Mouse (Mus musculus) spleen, postnatal 14 days (tissue): ENCODE results near the gene Higd1b.

Experiments used
- DNase-seq, 2 experiments: peaks; one replicate each; pipeline ENCODE4 v3.0.0; 2021 to 2022; ENCODE audit warnings: low spot score in 2 of 2

Gene Higd1b

DNA sequence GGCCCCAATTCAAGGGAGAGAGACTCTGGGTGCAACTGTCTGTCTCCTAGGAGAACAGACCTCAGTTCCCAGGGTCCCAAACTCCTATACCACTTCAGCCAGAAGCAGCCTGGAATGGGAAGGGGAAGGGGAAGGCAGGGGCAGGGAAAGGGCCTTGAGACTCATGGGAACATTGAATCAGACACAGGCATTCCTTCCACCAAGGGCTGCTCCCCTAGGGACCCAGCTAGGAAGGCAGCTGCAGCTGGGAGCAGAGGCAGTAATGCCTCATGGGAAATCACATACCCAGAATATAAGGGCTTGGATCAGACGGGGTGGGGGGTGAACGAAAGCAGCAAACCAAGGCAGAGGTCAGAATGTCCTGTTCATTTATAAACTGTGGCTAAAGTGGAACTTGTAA, 2.5 kb downstream of the Higd1b start:
- no peak for DNase-seq

DNA sequence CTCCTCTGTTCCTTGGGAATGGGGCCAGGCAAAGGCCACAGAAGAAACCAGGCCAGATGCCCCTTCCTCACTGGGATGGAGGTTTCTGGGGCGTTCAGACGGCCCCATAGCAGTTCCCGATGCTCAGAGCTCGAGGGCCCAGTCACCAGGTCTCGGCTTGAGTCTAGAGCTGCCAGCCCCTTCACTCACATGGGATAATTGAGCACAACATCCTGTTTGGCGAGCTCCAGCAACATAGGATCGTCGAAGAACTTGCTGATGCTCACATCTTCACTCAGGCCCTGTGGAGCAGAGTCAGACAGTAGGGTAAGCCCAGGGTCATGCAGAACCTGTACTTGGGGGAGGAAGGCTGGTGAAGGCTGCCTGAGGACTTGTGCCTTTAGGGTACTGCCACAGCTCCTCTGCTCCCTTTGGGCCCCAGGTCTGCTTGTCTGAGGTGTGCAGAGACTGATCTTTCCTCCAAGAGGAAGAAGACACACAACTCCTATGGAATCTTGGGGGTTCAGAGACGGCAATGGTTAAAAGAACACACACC, 3.0 kb downstream of the Higd1b start:
- DNase-seq = no peak

DNA sequence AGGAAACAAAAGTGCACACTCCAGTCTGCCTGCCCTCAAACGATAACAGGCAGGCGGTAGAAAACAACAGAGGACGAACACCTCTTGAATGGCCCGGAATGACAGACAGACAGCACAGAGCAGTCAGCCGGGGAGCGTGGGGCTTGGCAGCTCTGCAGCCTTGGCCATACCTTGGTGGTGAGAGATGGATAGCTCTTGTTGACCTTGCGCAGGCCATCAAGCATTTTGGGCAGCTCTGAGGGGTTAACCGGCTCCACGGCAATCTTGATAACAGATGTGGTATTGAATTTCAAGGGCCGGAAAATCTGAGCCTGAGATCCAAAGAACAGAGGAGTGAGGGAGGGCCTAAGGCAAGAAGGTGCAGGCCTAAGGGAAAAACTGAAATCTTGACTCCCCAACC, 10.3 kb downstream of the Higd1b start:
- DNase-seq = no peak

DNA sequence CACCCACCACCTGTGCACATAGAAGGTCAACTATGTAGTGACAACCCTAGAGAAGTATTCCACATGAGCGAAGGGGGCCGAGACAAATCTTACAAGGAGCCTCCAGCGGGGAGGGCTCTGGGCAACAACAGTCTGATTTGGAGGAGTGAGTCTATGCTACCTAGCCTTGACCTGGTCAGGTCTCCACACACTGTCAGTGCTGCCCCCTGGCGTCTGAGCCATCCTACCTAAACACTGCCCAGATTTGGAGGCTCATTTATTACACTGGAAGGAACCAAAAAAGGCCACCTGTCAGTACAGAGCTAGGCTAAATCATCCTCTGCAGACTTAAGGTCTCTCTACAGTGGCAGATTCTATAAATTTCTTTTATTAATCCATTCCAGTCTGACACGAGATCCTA, 16.2 kb downstream of the Higd1b start:
- peak in 1 of 2 experiments; percentile 37 for DNase-seq

DNA sequence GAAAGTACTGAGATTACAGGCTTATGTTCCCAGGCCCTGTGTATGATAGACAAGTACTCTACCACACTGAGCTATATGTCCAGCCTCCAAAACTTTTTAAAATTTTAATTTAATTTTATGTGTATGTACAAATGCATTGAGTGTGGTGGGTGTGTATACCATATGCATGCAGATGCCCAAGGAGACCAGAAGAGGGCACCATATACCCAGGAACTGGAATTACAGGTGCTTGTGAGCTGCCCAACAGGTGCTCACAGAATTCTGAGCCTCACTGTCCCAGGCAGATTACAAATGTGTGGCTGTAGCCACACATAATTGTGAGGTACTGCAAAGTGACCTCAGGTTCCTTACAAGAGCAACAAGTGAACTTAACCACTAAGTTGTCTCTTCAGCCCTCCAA, 18.1 kb downstream of the Higd1b start:
- no peak for DNase-seq

DNA sequence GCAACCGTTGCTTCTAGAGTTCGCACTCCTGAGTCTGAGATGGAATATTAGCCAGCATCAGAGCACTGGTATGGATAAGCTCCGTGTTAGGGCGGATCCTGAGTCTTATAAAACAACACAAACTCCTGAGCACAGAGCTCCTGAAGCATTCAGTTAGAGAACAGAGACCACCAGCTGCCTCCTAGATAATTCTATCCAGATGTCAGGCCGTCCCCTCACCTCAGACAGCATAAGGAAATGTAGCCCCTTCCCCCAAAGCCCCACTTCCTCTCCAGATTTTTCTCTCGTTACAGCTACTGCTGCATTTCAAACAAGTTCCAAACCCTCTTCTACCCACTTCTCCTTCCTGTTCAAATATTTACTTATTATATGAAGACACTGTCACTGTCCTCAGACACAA, 20.3 kb downstream of the Higd1b start:
- DNase-seq = no peak

DNA sequence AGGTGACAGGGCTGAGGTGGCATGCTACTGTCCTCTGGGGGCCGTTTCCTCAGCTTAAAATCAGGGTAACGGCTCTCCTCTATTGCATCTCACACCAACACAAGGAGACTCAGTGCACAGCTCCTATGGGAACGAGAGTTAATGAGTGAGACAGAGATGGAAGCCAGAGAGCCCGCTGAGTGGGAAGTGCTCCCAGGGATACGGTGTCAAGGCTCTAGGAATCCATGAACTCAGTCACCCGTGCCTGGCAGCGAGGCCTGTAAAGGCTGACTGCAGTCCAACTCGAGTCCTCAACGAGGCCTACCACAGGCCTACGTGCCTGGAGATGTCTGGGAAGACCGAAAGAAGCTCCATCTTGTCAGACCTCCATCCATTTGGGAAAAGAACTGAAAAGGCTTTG, 23.3 kb downstream of the Higd1b start:
- no peak for DNase-seq

DNA sequence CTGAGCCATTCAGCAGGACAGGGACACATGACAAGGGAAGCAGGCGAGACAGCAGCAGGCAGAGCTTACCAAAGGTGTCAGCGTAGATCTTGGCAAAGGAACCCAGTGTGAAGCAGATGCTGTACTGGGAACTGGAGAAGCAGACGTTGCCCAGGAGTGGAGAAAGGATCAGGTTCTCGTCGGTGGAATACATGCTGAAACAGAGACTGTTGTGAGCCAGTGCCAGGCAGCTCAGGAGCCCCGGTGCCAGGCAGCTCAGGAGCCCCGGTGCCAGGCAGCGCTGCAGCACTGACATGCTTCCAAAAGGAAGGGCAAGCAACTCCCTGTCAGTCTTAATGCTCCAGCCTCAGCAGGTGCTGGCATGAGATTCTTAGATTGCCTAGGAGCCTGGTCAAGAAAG, 24.3 kb downstream of the Higd1b start:
- DNase-seq = no peak

DNA sequence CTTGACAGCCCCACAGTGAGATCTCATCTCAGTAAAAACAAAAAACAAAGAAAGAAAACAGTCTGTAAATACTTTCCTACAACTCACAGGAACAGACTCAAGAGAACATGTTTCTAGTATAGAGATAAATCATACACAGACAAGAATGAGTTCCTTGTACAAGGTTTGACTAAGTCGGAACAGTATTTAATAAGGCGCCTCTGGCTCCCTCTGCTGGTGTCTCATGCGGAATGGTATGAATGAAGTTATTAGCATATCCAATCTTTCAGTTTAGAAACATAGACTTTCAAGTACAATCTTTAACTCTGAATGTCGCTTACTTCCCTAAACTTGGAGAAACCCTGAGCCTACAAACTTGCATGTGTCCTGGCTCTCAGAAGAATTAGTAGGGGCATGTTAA, 28.6 kb downstream of the Higd1b start:
- peak in 1 of 2 experiments; percentile 30 for DNase-seq

DNA sequence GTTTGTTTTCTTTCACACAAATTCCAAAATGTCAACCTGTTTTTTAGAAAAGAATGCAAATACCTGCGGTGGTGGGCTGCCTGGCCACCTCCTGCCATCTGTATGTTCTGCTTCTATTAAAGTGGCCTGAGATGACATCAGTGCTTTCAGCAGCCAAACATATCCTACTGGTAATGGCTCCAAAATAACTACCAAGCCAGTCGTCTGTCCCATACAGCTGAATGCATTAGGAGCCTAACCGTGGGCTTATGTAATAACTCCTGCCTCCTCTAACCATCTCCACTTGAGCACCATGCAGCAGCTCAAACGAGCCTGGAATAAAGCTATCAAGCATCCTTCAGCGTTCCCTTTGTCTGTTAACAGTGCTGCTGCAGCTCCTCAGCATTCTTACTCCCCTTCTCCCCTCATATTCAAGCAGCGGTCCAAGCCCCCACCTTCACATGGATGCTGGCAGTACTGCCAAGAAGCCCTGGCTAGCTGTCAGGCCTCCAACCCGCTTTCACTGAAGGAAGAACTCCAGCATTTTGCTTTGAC, 39.2 kb downstream of the Higd1b start:
- DNase-seq = no peak

DNA sequence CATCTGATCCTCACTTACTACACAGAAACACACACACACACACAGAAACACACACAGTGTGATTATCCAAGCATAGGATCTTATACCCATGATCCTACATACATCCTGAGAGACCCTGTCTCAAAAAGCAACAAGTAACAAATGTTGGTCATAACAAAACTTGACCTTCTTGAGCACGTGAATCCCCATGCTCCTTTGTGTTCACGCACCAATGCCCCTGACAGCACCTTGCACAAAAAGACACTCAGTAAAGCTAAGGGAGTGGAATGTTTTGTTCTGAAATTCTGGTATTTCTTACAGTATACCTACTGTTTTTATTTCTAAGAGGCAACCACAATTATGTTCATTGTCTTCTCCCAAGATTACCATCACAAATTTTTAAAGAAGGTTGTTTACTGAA, 43.9 kb downstream of the Higd1b start:
- DNase-seq = no peak

DNA sequence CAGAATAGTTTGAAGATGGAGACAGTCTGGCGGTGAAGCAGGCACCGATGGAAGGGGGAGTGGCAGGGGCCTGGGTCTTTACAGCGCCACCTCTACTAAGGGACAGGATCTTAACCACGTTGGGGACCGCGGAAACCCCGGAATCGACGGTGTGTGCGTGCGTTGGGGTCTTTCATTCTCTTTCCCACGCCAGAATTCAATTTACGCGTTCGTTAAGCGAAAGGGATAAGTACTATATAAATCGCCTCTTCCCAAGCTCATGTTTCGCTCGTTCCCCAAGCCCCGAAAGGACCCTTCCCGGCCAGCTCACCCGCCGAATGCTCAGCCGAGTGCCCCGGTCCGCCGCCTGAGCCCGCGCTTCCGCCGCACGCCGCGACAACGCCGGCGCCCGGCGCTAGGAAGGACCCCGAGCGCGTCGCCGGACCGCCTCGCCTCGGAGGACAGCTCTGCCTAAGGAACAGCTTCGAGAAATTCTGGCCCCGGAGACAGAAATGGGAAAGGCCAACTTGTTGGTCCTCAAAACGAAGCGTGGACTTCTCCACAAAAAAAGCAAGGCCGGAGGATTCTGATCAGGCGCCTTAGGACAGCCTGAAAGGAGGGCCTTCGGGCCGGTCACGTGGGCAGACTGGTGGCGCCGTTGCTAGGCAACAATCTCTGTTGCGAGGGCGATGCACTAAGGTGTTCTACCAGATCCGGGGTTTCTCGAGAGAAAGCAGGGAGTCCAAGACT, 45.1 kb downstream of the Higd1b start, which contains the start of the genes Eftud2 and Ccdc103:
TSS of gene Eftud2 (minus strand) at position 401 of the 729 bp plus-strand sequence.
TSS of gene Ccdc103 (plus strand) at position 620 of the 729 bp plus-strand sequence.
- DNase-seq = peak; percentile 86 to 92

DNA sequence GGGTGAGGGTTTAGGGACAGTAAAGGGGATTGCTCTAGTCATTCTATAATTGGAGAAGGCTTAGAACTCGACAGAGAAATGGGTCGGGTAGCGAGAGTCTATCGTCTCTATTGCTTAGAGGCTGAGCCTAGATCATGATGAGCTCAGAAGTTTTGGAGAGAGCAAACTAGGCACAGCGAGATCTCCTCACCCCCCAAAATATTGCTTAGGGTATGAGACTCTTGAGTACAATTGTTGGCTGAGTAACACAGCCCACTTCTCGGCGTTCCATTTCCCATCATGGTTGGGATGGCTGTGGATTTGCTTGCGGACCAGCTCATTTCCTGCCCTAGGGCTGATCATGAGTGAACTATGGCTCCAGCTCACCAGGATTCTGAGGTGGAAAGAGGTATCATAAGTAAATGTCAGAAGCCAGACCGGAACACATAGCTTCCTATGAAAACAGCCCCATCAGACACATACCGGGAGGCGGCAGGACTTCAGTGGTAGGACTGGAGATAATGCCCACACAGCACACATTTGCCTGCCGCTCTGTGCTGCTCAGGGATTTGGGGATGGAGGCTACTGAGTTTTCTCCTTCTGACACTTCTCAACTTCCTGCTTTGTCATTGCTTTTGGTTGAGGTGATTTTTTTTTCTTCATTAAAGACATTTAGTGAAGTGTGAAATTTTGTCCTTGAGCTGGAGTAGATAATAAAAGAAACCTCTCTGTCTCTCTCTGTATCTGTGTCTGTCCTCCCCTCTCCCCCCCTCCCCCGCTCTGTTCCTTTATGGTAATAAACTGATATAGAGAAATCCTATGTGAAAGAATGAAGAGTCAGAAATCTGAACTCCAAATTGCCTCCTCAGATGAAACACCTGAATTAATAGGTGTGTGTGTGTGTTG, 45.9 kb downstream of the Higd1b start:
- no peak for DNase-seq

DNA sequence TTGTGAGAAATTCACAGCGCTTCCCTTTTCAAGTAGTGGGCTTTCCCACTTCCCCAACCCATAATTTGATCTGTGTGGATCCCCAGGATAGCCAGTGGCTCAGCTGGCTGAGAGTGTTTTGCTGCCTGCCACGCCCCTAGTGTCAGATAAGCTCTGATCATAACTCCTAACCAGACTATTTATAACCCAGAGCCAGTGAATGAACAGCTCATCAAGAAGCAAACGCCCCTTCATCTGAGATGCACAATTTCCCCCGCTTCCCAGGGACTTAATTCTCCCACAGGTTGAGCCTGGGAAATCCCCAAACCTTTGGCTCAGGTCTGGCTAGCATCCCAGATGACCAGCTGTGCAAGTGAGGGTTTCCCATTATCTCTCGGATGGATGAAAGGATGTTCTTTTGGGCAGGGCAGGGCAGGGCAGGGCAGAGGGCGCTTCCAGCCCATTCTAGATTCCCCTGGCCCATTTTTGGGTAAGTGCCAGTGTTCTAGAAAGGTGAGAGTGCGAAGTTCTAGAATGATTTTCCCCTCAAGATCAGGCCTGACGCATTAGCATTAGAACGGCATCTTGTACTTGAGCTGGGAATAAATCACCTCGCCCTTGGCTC, 49.1 kb downstream of the Higd1b start, which contains the start of gene Fam187a:
TSS of gene Fam187a (plus strand) at position 554 of the 604 bp plus-strand sequence.
- DNase-seq = no peak

DNA sequence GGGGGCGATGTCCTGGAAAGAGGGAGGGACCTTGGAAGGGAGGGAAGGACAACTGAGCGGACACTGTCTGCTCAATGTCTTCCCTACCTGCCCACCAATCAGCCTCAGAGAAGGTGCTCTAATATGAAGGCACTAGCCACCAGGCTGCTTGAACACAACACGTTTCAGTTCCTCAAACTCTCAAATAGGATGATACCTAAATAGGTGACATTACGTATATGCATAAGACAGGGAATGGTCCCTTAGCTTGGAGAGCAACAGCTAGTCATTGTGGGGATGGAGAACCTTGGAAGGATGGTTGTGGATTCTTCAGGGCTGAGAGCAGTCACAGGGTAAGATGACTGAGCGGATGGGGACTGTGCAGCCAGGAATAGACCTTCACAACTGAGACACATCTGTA, 51.8 kb downstream of the Higd1b start:
- no peak for DNase-seq
